Mouse (Mus musculus) pancreas, adult 10 weeks (tissue): ENCODE data around the gene Tnfsf11. TPM values are rescaled to one million over a fixed set of nuclear protein-coding genes. Genes with fewer than 3 reads are reported as not detected.

Experiments
- polyA plus RNA-seq: library from polyadenylated mRNA; stranded (reverse); fragments of 350-450 nt; fragmentation: Illumina TruSeq; extraction: RNeasy Lipid Tissue Mini Kit (QIAGEN cat#74804); gene quantifications from one replicate; pipeline ENCODE4 v1.2.3, GENCODE M21; 2015; ENCODE audit warnings: low read depth, low replicate concordance; ENCODE audit not compliant: insufficient read depth

The Tnfsf11 gene
- polyA plus RNA-seq: not detected

GRCm38 (mm10) chr14:78307286-78308237 is at the start of gene Tnfsf11:
Gene Tnfsf11 (minus strand): TSS chr14:78308043.

Other genes with a start within 250 kb of the Tnfsf11 start
- gene Fam216b, start 219.0 kb downstream of the Tnfsf11 start, polyA plus RNA-seq: not detected
- 6.2 TPM for gene Akap11, start 228.8 kb upstream of the Tnfsf11 start, polyA plus RNA-seq